Mouse (Mus musculus) neural tube, embryonic 14.5 days (tissue): Measurements from ENCODE around the gene Ndufa8. TPM values are rescaled to one million over a fixed set of nuclear protein-coding genes. Genes with fewer than 3 reads are reported as not detected.

Experiments
- polyA plus RNA-seq: library from polyadenylated mRNA; unstranded; fragments of >200 nt; fragmentation: Nextera tagmentation; extraction: Ambion mirVana; gene quantifications from 2 replicates; pipeline ENCODE4 v1.2.1, GENCODE M21; 2014

Ndufa8 gene
- polyA plus RNA-seq, 1 experiment from 2014 or later: 344 TPM

Other genes with a start within 250 kb of the Ndufa8 start
- 5.8 and 6.1 TPM in 2 replicates for gene Ttll11, start 69.5 kb downstream of the Ndufa8 start, polyA plus RNA-seq
- gene Morn5, start 52 bp upstream of the Ndufa8 start, polyA plus RNA-seq: 0.40 and 1.3 TPM in 2 replicates
- 1.6 TPM in 1 of 2 replicates, not detected in the other for gene Lhx6, start 56.0 kb upstream of the Ndufa8 start, polyA plus RNA-seq
- gene Mrrf, start 87.0 kb upstream of the Ndufa8 start, polyA plus RNA-seq: 24.8 and 30.4 TPM in 2 replicates
- gene Rbm18, start 87.4 kb upstream of the Ndufa8 start, polyA plus RNA-seq: 138 and 145 TPM in 2 replicates
- gene Ptgs1, start 181.0 kb upstream of the Ndufa8 start, polyA plus RNA-seq: 2.7 and 7.7 TPM in 2 replicates